ENCODE assay signal across 8 mouse cellular contexts in the genomic region with DNA sequence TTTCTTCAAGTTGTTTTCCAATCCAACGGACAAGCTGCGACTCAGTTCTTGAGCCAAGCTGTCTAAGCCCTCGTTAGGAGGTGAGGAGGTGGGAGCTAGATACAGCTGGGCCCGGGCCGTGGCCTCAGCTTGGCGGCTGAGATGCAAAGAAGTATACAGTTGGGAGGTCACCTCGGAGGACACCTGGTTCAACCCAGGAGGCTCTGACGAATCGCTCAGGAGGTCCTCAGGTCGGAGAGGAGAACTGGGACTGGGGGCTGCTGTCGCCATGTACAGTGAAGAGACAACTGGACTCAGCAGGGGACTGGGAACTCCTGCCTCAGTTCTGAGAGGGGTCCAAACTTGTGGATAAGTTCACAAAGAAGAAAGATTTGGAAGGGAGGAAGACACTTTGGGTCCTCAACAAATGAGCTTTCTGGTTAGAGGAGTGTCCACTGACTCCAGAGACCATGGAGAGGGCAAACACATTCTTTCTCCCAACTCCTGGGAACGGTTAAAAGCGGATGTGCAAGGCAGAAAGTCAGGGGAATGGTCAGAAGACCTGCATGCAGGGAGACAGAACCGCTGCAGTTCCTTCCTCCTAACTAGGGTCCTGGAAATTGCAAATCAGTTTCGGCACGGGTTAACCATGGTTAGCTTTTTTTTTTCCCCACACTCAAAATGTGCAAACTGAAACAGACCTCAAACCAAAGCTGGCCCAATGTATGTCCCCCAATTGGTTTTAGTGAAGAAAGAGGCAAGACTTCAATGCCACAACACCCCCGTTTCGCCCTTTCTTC. TPM values are rescaled to one million over a fixed set of nuclear protein-coding genes. Genes with fewer than 3 reads are reported as not detected.
DNase-seq lines count a peak whose midpoint lies in the region; ATAC-seq and TF ChIP-seq lines count a peak whose summit lies in the region.

No protein-coding gene starts in this region.

- intact Hi-C loops in left cerebral cortex, postnatal 10 days (cut with DNase I), result loop anchor here (5.0 kb wide), 1 partner anchor 51 kb away; no protein-coding TSS in a partner anchor

- H3K4me2 ChIP-seq in heart, postnatal 0 days (ENCODE audit: low read depth, low read length), result peak overlapping the region; percentile 85
- peak overlapping the region; percentile 86 for H3K4me2 ChIP-seq in midbrain, embryonic 12.5 days (replicated peaks)

- peaks cover 7% of the 10 kb centered on the region for H3K4me1 ChIP-seq in liver, adult 2 months (ENCODE audit: control insufficient read depth, insufficient read depth, low read length)
- peaks cover 14% of the 10 kb centered on the region for H3K4me1 ChIP-seq in bone marrow macrophage, adult 2 months (ENCODE audit: control insufficient read depth, insufficient read depth, low read length)
- peaks cover 34% of the 10 kb centered on the region; the same call in 1 of the 2 replicates for H3K4me1 ChIP-seq in heart, postnatal 0 days (ENCODE audit: control insufficient read depth, insufficient read depth)
- peaks cover 38% of the 10 kb centered on the region for H3K4me1 ChIP-seq in midbrain, embryonic 12.5 days

- no peak for TF ChIP-seq EP300 in heart, postnatal 0 days (IDR thresholded peaks at IDR 0.05; ENCODE audit: low read depth)

- H3K27ac ChIP-seq in liver, adult 2 months (replicated peaks; ENCODE audit: insufficient read depth, low read depth, low read length), result peak overlapping the region; percentile 70
- H3K27ac ChIP-seq in bone marrow macrophage, adult 2 months (ENCODE audit: insufficient read depth, low read depth, low read length), result peak overlapping the region; percentile 64
- H3K27ac ChIP-seq in heart, postnatal 0 days (ENCODE audit: low read depth), result peak overlapping the region; percentile 77
- peak overlapping the region; percentile 92 for H3K27ac ChIP-seq in midbrain, embryonic 12.5 days (replicated peaks)

- no peak for TF ChIP-seq CTCF in liver, adult 2 months (IDR thresholded peaks at IDR 0.05; ENCODE audit: low read depth, low read length)
- TF ChIP-seq CTCF in bone marrow macrophage, adult 2 months (IDR thresholded peaks at IDR 0.05; ENCODE audit: low read depth, low read length), result no peak
- no peak for TF ChIP-seq CTCF in heart, postnatal 0 days (IDR thresholded peaks at IDR 0.05; ENCODE audit: low read depth)

- peak overlapping the region; percentile 71 for H3K9ac ChIP-seq in liver, adult 2 months (ENCODE audit: low read depth, low read length)
- H3K9ac ChIP-seq in heart, postnatal 0 days (replicated peaks; ENCODE audit: low read depth, low read length), result peak overlapping the region; percentile 71
- peak overlapping the region; percentile 90 for H3K9ac ChIP-seq in midbrain, embryonic 12.5 days (replicated peaks)

- H3K4me3 ChIP-seq in liver, adult 2 months (ENCODE audit: insufficient read depth, low read depth, low read length), result peak overlapping the region; percentile 59
- peak overlapping the region; percentile 68 for H3K4me3 ChIP-seq in bone marrow macrophage, adult 2 months (ENCODE audit: insufficient read depth, low read length)
- peak overlapping the region; percentile 57 for H3K4me3 ChIP-seq in heart, postnatal 0 days (ENCODE audit: low read depth, low read length)
- peak overlapping the region; percentile 65 for H3K4me3 ChIP-seq in midbrain, embryonic 12.5 days

- no peaks in the 10 kb centered on the region for H3K9me3 ChIP-seq in heart, postnatal 0 days (replicated peaks; ENCODE audit: control insufficient read depth, low read length)
- H3K9me3 ChIP-seq in midbrain, embryonic 12.5 days, result no peaks in the 10 kb centered on the region

- 26% methylated on average over 18 of the region's 18 CpGs for WGBS in liver, adult 2 months
- WGBS in heart, postnatal 0 days, result 17% methylated on average over 18 of the region's 18 CpGs
- WGBS in midbrain, embryonic 12.5 days, result 27% methylated on average over 18 of the region's 18 CpGs

- peak; percentile 13 for DNase-seq in liver, adult 2 months (ENCODE audit: extremely low read depth, low read depth, low spot score)
- DNase-seq in liver, result no peak
- peak; percentile 14 for DNase-seq in heart, postnatal 0 days (ENCODE audit: low spot score)
- no peak for DNase-seq in gastrocnemius, adult 8-10 months (ENCODE audit: low spot score in 2 of 2)
- no peak for DNase-seq in left cerebral cortex, postnatal 10 days (ENCODE audit: extremely low spot score in 1 of 2, low spot score in 2 of 2)
- DNase-seq in adrenal gland, adult 2 months, result no peak

- no peaks in the 10 kb centered on the region for H3K36me3 ChIP-seq in liver, adult 2 months (ENCODE audit: control insufficient read depth, insufficient read depth, low read length)
- peaks cover 19% of the 10 kb centered on the region for H3K36me3 ChIP-seq in heart, postnatal 0 days (replicated peaks; ENCODE audit: control insufficient read depth, insufficient read depth, low read length)
- H3K36me3 ChIP-seq in midbrain, embryonic 12.5 days, result peaks cover 27% of the 10 kb centered on the region

- ATAC-seq in heart, postnatal 0 days (ENCODE audit: insufficient read depth, low read depth), result no peak
- no peak for ATAC-seq in midbrain, embryonic 12.5 days (ENCODE audit: low FRiP score, low read depth)

- no peaks in the 10 kb centered on the region for H3K27me3 ChIP-seq in liver, adult 2 months (ENCODE audit: control insufficient read depth, insufficient read depth, low read length)
- peaks cover 6% of the 10 kb centered on the region; the same call in 1 of the 2 replicates for H3K27me3 ChIP-seq in heart, postnatal 0 days (ENCODE audit: control insufficient read depth, insufficient read depth, low read length)
- peaks cover 15% of the 10 kb centered on the region for H3K27me3 ChIP-seq in midbrain, embryonic 12.5 days

- H3K79me2 ChIP-seq in liver, adult 2 months (ENCODE audit: control insufficient read depth, insufficient read depth, low read length), result no peaks in the 10 kb centered on the region; the same call in 1 of the 2 replicates

- no peak for TF ChIP-seq POLR2A in liver, adult 2 months (IDR thresholded peaks at IDR 0.05; ENCODE audit: extremely low read depth, insufficient read depth, low read length)
- TF ChIP-seq POLR2A in bone marrow macrophage, adult 2 months (IDR thresholded peaks at IDR 0.05; ENCODE audit: borderline replicate concordance, low read depth, low read length), result no peak

RNA-seq across cellular contexts. Expression of a gene that starts 0.7 kb away (rescaled TPM):
- total RNA-seq in liver, adult 2 months (2014; rRNA removed), result 2.5 and 3.0 TPM in 2 replicates
- polyA plus RNA-seq in liver, adult 2 months (2012; rRNA removed), result 3.0 and 3.9 TPM in 2 replicates
- polyA plus RNA-seq in bone marrow macrophage, adult 2 months (2012; ENCODE audit: insufficient read depth, insufficient read length, missing spikeins), result 15.4 and 16.8 TPM in 2 replicates
- 7.5 and 15.5 TPM in 2 replicates for total RNA-seq in heart, postnatal 0 days (2014; rRNA removed; ENCODE audit: low replicate concordance)
- polyA plus RNA-seq in heart, postnatal 0 days (2015; fragmentation: Nextera tagmentation; extraction: Ambion mirVana), result 6.9 and 8.4 TPM in 2 replicates
- 40.1 and 45.6 TPM in 2 replicates for polyA plus RNA-seq in midbrain, embryonic 12.5 days (2016; fragmentation: Nextera tagmentation; extraction: Ambion mirVana)
- total RNA-seq in gastrocnemius, adult 8-10 months (2022), result 1 to 10 TPM in 1 of 4 experiments, under 1 TPM in 3; 0.72 to 1.5 (median 0.88) TPM
- 10 to 100 TPM; 13.2 to 15.0 TPM for total RNA-seq in left cerebral cortex, postnatal 10 days (2021)
- total RNA-seq in adrenal gland, adult 2 months (2021), result 1 to 10 TPM; 4.4 to 6.5 TPM
- 5.9 and 6.2 TPM in 2 replicates for polyA plus RNA-seq in adrenal gland, adult 2 months (2012; rRNA removed)

RNA-seq across cellular contexts. Expression of a gene that starts 0.9 kb away (rescaled TPM):
- 37.5 and 40.9 TPM in 2 replicates for total RNA-seq in liver, adult 2 months (2014; rRNA removed)
- 35.1 and 38.3 TPM in 2 replicates for polyA plus RNA-seq in liver, adult 2 months (2012; rRNA removed)
- polyA plus RNA-seq in bone marrow macrophage, adult 2 months (2012; ENCODE audit: insufficient read depth, insufficient read length, missing spikeins), result 109 and 110 TPM in 2 replicates
- 240 and 263 TPM in 2 replicates for total RNA-seq in heart, postnatal 0 days (2014; rRNA removed; ENCODE audit: low replicate concordance)
- 180 and 186 TPM in 2 replicates for polyA plus RNA-seq in heart, postnatal 0 days (2015; fragmentation: Nextera tagmentation; extraction: Ambion mirVana)
- 186 and 187 TPM in 2 replicates for polyA plus RNA-seq in midbrain, embryonic 12.5 days (2016; fragmentation: Nextera tagmentation; extraction: Ambion mirVana)
- 10 to 100 TPM; 33.6 to 42.2 (median 37.9) TPM for total RNA-seq in gastrocnemius, adult 8-10 months (2022)
- 10 to 100 TPM; 68.9 to 69.5 TPM for total RNA-seq in left cerebral cortex, postnatal 10 days (2021)
- 10 to 100 TPM; 81.3 to 83.5 TPM for total RNA-seq in adrenal gland, adult 2 months (2021)
- 18.4 and 23.4 TPM in 2 replicates for polyA plus RNA-seq in adrenal gland, adult 2 months (2012; rRNA removed)

RNA-seq across cellular contexts. Expression of a gene that starts 3.2 kb away (rescaled TPM):
- 0.13 and 0.28 TPM in 2 replicates for total RNA-seq in liver, adult 2 months (2014; rRNA removed)
- 0.50 and 0.84 TPM in 2 replicates for polyA plus RNA-seq in liver, adult 2 months (2012; rRNA removed)
- 0.43 and 0.88 TPM in 2 replicates for polyA plus RNA-seq in bone marrow macrophage, adult 2 months (2012; ENCODE audit: insufficient read depth, insufficient read length, missing spikeins)
- total RNA-seq in heart, postnatal 0 days (2014; rRNA removed; ENCODE audit: low replicate concordance), result 1.1 and 2.8 TPM in 2 replicates
- polyA plus RNA-seq in heart, postnatal 0 days (2015; fragmentation: Nextera tagmentation; extraction: Ambion mirVana), result 1.1 and 1.4 TPM in 2 replicates
- 4.4 and 4.5 TPM in 2 replicates for polyA plus RNA-seq in midbrain, embryonic 12.5 days (2016; fragmentation: Nextera tagmentation; extraction: Ambion mirVana)
- under 1 TPM in 1 of 4 experiments, not detected in 3; 0.13 TPM for total RNA-seq in gastrocnemius, adult 8-10 months (2022)
- 10 to 100 TPM; 12.3 to 17.9 TPM for total RNA-seq in left cerebral cortex, postnatal 10 days (2021)
- total RNA-seq in adrenal gland, adult 2 months (2021), result 10 to 100 TPM in 1 of 2 experiments, 1 to 10 TPM in 1; 6.0 to 10.5 TPM
- polyA plus RNA-seq in adrenal gland, adult 2 months (2012; rRNA removed), result 9.0 and 12.6 TPM in 2 replicates

RNA-seq across cellular contexts. Expression of a gene that starts 17.4 kb away (rescaled TPM):
- 0.55 and 0.67 TPM in 2 replicates for total RNA-seq in liver, adult 2 months (2014; rRNA removed)
- 0.35 and 0.41 TPM in 2 replicates for polyA plus RNA-seq in liver, adult 2 months (2012; rRNA removed)
- 4.6 and 4.8 TPM in 2 replicates for polyA plus RNA-seq in bone marrow macrophage, adult 2 months (2012; ENCODE audit: insufficient read depth, insufficient read length, missing spikeins)
- total RNA-seq in heart, postnatal 0 days (2014; rRNA removed; ENCODE audit: low replicate concordance), result 1.5 and 10.2 TPM in 2 replicates
- polyA plus RNA-seq in heart, postnatal 0 days (2015; fragmentation: Nextera tagmentation; extraction: Ambion mirVana), result 3.4 and 4.3 TPM in 2 replicates
- polyA plus RNA-seq in midbrain, embryonic 12.5 days (2016; fragmentation: Nextera tagmentation; extraction: Ambion mirVana), result 48.4 and 50.5 TPM in 2 replicates
- total RNA-seq in gastrocnemius, adult 8-10 months (2022), result under 1 TPM in 1 of 4 experiments, not detected in 3; 0.22 TPM
- 10 to 100 TPM; 74.8 to 82.8 TPM for total RNA-seq in left cerebral cortex, postnatal 10 days (2021)
- total RNA-seq in adrenal gland, adult 2 months (2021), result 1 to 10 TPM; 3.3 to 6.8 TPM
- polyA plus RNA-seq in adrenal gland, adult 2 months (2012; rRNA removed), result 0.88 and 1.1 TPM in 2 replicates

RNA-seq across cellular contexts. Expression of a gene that starts 46.3 kb away (rescaled TPM):
- total RNA-seq in liver, adult 2 months (2014; rRNA removed), result 45.2 and 57.5 TPM in 2 replicates
- polyA plus RNA-seq in liver, adult 2 months (2012; rRNA removed), result 55.2 and 80.2 TPM in 2 replicates
- 134 and 137 TPM in 2 replicates for polyA plus RNA-seq in bone marrow macrophage, adult 2 months (2012; ENCODE audit: insufficient read depth, insufficient read length, missing spikeins)
- 23.6 and 23.8 TPM in 2 replicates for total RNA-seq in heart, postnatal 0 days (2014; rRNA removed; ENCODE audit: low replicate concordance)
- 10.3 and 12.4 TPM in 2 replicates for polyA plus RNA-seq in heart, postnatal 0 days (2015; fragmentation: Nextera tagmentation; extraction: Ambion mirVana)
- 78.7 and 88.5 TPM in 2 replicates for polyA plus RNA-seq in midbrain, embryonic 12.5 days (2016; fragmentation: Nextera tagmentation; extraction: Ambion mirVana)
- 1 to 10 TPM; 4.2 to 9.0 (median 5.5) TPM for total RNA-seq in gastrocnemius, adult 8-10 months (2022)
- total RNA-seq in left cerebral cortex, postnatal 10 days (2021), result 100 to 1,000 TPM; 525 to 527 TPM
- 10 to 100 TPM; 71.0 to 92.8 TPM for total RNA-seq in adrenal gland, adult 2 months (2021)
- polyA plus RNA-seq in adrenal gland, adult 2 months (2012; rRNA removed), result 83.4 and 107 TPM in 2 replicates

Comparison
In these comparisons a context has a peak if more than half of its experiments do, and no peak if none do; other contexts are left out.
1. DNase-seq: peak in liver, adult 2 months (single experiment) and heart, postnatal 0 days (single experiment); none in liver (single experiment), gastrocnemius, adult 8-10 months (0 of 2), left cerebral cortex, postnatal 10 days (0 of 2) and adrenal gland, adult 2 months (single experiment).
2. Peak in every context shown above with its lines, with median percentiles within 50 percentile points of each other: H3K27ac ChIP-seq, H3K4me3 ChIP-seq and H3K9ac ChIP-seq.